Mouse (Mus musculus) layer of hippocampus, postnatal 25 days (tissue): ENCODE measurements around the gene Gna12. TPM values are rescaled to one million over a fixed set of nuclear protein-coding genes. Genes with fewer than 3 reads are reported as not detected.

Experiments used
- DNase-seq, 2 experiments: peaks; one replicate each; pipeline ENCODE4 v3.0.0; 2022; ENCODE audit warnings: mixed read lengths in 2 of 2, low spot score in 1 of 2; ENCODE audit errors: extremely low spot score in 1 of 2
- total RNA-seq, 2 experiments: library from RNA; stranded (reverse); gene quantifications; 2 replicates each; pipeline ENCODE4 v1.2.3; 2021

Gene Gna12
- total RNA-seq, 2 experiments from 2014 or later = 101 to 111 TPM

DNA sequence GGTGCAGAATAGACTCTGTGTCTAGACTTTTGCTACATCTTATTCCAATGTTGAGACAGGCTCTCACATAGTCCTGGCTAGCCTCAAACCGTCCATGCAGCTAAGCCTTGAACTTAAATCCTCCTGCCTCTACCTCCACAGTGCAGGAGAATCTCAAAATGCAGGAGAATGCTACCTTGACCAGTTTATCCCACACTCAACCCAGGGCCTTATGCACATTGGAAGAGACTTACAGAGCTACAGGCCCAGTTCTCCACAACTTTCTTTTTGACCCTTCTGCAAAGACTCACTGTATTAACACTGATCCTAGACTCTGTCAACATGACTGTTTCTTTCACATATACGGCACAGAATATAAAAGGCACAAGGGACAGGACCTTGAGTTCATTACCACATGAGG is 1.9 kb downstream of the Gna12 start:
- DNase-seq = no peak

GRCm38 (mm10) chr5:140827896-140828295 is 2.3 kb downstream of the Gna12 start:
- DNase-seq = no peak

GRCm38 (mm10) chr5:140827413-140827812 is 2.8 kb downstream of the Gna12 start:
- no peak for DNase-seq

GRCm38 (mm10) chr5:140826796-140827195 is 3.4 kb downstream of the Gna12 start:
- DNase-seq = no peak

DNA sequence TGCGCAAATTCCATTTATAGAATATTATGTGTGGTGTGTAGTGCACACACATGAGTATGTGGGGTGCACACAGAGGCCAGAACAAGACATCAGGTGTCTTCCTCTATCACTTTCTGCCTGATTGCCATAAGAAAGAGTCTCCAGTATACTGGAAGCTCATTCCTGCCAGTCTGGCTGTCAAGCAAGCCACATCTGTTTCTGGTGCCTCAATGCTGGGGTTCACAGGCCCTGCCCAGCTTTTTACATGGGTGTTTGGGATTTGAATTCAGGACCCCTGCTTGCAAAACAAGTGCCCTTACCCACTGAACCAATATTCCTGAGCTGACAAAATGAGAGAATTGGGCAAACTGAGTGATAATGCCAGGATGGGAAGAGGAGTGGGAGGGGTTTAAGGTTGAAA is 4.1 kb downstream of the Gna12 start:
- DNase-seq = no peak

DNA sequence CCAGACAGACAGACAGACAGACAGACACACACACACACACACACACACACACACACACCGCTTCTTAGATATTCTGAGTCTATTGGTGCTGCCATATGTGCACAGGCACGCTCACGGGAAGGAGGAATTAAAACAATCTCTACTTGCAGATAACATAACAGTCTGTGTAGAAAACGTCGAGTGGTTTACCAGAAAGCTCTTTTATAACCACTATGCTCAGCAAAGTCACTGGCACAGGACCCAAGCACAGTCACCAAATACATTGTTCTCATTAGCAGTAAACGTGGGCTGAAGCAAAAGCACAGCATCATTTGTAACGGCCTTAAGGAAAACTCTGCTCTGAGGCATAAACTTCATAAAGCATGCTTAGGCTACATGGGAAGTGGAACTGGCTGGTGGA is 6.1 kb downstream of the Gna12 start:
- no peak for DNase-seq

DNA sequence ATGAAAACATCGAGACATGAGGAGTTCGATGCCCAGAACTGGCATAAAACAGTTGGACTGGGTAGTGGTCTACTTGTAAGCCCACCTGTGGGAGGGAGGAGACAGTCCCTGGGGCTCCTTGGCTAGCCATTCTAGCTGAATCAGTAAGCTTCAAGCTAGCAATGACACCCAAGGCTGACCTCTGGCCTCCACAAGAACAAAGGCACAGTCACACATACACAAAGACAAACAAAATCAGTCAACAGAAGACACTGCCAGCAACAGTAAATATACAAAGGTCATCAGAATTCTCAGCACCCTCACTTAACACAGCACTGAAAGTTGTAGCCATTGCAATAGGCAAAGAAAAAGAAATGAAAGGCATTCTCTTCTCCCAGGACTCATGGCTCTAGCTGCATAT is 6.8 kb downstream of the Gna12 start:
- no peak for DNase-seq

- no peak for DNase-seq
Observed at GRCm38 (mm10) chr5:140821951-140822350, 8.3 kb downstream of the Gna12 start.

- no peak for DNase-seq
Observed at GRCm38 (mm10) chr5:140820539-140820938, 9.7 kb downstream of the Gna12 start.

DNA sequence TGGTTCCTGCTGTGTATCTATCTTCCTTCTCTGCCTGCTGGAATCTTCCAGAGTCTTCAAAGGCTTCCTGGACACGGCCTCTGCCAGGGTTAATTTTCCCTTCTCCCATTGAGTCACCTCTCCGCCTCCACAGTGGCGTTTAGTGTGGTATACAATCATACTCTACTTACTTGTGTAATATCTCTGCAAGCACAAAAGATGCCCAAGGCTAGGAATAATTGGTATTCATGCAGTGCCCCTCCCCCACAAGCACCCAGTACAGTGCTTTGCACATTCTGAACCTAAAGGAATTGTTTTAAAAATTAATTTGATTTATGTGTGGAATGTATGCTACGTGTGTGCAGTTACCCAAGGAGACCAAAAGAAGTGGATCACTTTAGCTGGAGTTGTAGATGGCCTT is 10.6 kb downstream of the Gna12 start:
- no peak for DNase-seq

- DNase-seq = no peak
Observed at GRCm38 (mm10) chr5:140818482-140819076, 11.7 kb downstream of the Gna12 start.

- no peak for DNase-seq
Observed at GRCm38 (mm10) chr5:140816950-140817568, 13.2 kb downstream of the Gna12 start.

DNA sequence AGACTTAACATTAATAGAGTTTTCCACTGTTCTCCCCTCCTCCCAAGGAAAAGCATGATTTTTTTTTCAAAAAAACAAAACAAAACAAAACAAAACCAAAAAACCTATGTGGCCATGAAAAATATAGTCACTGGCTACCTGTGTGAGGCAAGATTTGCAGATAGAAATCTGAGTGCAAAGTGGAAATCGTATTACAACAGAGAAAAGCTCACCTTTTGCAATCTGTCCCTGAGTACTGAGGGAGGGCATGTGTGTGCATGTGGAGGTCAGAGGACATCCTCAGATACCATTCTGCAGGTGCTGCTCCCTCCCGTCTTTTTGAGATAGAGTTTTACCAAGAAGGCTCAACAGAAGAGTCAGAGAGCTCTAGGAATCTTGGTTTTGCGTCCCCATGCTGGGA is 14.2 kb downstream of the Gna12 start:
- no peak for DNase-seq

- no peak for DNase-seq
Observed at GRCm38 (mm10) chr5:140815059-140815728, 15.0 kb downstream of the Gna12 start.

GRCm38 (mm10) chr5:140814403-140814802 is 15.8 kb downstream of the Gna12 start:
- no peak for DNase-seq

- no peak for DNase-seq
Observed at GRCm38 (mm10) chr5:140812699-140813098, 17.5 kb downstream of the Gna12 start.

DNA sequence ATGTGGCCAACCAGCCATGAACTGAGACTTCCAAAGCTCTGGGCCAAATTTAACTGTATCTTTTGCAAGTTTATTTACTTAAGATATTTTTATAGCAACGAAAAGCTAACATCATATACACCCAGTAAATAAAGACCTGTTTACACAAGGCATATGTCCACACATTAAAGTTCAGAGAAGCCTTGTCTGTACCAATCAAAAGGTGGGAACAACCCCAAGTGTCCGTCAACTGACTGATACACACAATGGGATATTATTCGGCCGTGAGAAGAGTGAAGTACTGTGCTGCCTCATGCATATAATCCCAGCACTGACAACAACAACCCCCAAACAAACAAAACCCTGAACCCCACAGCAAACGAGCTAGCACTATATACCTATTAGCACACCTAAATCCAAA is 18.2 kb downstream of the Gna12 start:
- no peak for DNase-seq

DNA sequence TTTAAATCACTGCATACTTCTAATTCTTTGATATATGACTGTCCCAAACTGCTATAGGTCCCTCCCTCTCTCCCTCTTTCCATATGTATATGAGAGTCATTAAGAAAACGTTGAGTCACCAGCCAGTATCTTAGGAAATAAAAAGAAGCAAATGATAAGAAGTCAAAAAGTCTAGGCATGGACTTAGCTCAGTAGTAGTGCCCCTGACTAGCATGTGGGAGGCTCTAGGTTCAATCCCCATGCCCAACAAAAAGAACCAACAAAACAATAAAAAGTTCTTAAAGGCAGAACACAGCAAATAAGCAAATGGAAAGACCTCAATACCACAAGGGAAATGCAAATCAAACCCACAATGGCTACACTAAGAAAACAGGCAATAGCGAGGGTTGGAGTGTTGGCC is 18.8 kb downstream of the Gna12 start:
- DNase-seq = no peak

DNA sequence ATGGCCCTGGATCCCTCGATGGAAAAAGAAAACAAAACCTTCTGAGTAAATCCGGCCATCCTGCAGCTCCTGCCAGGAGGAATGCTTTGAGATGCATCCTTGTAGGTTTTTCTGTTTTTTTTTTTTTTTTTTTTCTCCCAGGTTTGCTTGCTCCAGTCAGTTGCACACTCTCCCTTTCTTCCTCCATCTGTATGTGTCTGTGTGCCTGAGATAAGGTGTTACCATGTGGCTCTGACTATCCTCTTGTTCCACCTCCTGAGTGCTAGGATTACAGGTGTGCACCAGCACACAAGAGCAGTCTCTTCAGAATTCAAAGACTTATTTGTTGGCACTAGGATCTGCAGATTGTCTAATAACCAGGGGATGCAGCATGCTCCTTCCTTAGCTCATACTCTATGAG is 23.3 kb downstream of the Gna12 start:
- DNase-seq = no peak

DNA sequence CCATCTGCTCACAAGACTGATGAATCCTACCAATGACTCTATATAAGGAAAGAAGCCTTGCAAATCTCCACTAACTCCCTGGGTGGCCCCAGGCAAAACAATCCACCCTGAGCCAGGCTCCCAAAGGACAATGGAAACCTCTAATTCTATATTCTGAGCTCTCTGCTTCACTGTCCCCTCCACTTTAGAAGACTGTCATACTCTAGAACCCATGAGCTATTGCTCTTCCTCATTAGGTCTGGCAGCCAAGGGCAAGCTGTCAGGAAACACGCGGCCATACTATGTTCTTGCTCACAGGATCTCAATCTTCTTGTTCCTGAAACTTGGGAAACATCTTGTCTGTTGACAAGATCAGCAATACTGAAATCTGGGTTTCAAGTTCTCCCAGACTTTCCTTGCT is 24.0 kb downstream of the Gna12 start:
- DNase-seq = no peak

DNA sequence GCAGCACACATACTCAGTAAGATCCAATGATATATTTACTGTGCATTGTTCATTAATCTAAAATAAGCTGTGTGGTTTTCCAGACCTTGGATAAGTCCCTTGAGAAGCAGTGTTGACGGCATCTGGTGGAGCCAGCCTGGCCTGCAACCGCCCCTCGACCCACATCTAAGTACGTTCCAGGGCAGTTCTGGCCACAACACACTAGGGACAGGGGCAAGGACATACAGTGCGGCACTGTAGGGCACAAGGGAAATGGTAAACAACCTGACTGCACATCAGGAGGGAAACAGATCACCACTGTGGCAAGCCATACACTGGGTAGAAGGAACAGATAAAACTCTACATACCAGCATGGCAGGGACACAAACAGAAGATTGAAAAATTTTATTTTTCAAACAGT is 28.4 kb downstream of the Gna12 start:
- DNase-seq = no peak

DNA sequence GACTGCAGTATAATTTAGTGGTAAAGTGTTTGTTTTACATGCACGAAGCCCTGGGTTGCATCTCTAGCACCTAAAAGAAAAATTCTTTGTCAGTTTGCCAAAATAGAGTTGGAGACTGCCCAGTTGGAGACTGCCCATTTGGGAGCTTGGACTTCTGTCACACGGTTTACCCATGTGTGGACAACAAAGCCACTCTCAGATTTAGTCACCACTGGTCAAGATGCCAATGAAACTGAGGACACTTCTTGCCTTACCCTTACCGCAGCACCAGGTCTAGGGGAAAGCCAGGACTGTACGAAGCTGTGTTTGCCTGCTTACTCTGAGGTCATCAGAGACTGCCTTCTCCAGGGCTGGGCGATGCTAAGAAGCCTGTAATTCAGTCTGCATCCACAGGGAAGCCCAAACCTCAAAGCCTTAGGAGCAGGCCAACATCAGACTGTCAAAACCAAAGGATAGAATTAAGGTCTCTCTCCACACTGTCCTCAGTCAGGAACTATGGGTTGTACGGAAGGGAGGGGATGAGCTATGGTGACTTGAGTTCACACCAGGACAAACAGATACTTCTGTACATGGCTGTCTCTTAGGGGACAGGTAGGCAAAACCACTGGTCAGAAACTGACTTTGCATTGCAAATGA is 29.8 kb downstream of the Gna12 start:
- DNase-seq = no peak
